Mouse (Mus musculus) embryonic facial prominence, embryonic 10.5 days (tissue): ENCODE results near the gene Dnajc24. TPM values are rescaled to one million over a fixed set of nuclear protein-coding genes. Genes with fewer than 3 reads are reported as not detected.

ENCODE experiments used
- DNase-seq: peaks from one replicate; pipeline ENCODE4 v3.0.0-alpha.2; 2017; ENCODE audit warnings: low spot score
- H3K27ac ChIP-seq: fragments of 300-500 bp; sonication (generic); replicated peaks from 2 replicates; pipeline ENCODE4 v1.5.1; 2016; ENCODE audit warnings: mild to moderate bottlenecking
- H3K27me3 ChIP-seq: fragments of 300-500 bp; sonication (generic); replicated peaks from 2 replicates; pipeline ENCODE4 v1.6.1; 2016; ENCODE audit warnings: low read depth, mild to moderate bottlenecking; ENCODE audit not compliant: poor library complexity, severe bottlenecking
- H3K36me3 ChIP-seq: fragments of 300-500 bp; sonication (generic); replicated peaks from 2 replicates; pipeline ENCODE4 v1.6.1; 2016; ENCODE audit warnings: mild to moderate bottlenecking, moderate library complexity
- H3K4me1 ChIP-seq: fragments of 300-500 bp; sonication (generic); 2 replicates; pipeline ENCODE4 v1.6.1; 2016
- H3K4me3 ChIP-seq: fragments of 300-500 bp; sonication (generic); 2 replicates; pipeline ENCODE4 v1.5.1; 2016; ENCODE audit warnings: mild to moderate bottlenecking, moderate library complexity
- H3K9me3 ChIP-seq: fragments of 300-500 bp; sonication (generic); 2 replicates; pipeline ENCODE4 v1.6.1; 2016; ENCODE audit warnings: mild to moderate bottlenecking
- WGBS: fragments of 180-500 bp; shearing (Covaris S2); methylation state at CpG from one replicate; pipeline ENCODE4 v1.1.7; 2016; 5-methylcytosine and 5-hydroxymethylcytosine counted together
- microRNA-seq: library from miRNA; unstranded; fragments of <30 nt; microRNA quantifications from one replicate; pipeline ENCODE4, GENCODE M21; 2017
- polyA plus RNA-seq: library from polyadenylated mRNA; unstranded; fragments of >200 nt; fragmentation: Nextera tagmentation; extraction: Ambion mirVana; gene quantifications from 2 replicates; pipeline ENCODE4 v1.2.1, GENCODE M21; 2016

The Dnajc24 gene
- polyA plus RNA-seq, 1 experiment from 2014 or later: 42.7 TPM

- peaks cover 5% of the 10 kb centered on the region for H3K36me3 ChIP-seq
- H3K4me1 ChIP-seq: no peaks in the 10 kb centered on the region
- DNase-seq: no peak
- no peak overlapping the region for H3K4me3 ChIP-seq
- no peaks in the 10 kb centered on the region for H3K27me3 ChIP-seq
- no peak overlapping the region for H3K27ac ChIP-seq
- H3K9me3 ChIP-seq: no peaks in the 10 kb centered on the region
- WGBS: 91% methylated on average over 4 of the region's 4 CpGs
Observed at GRCm38 (mm10) chr2:105953862-105954261, 49.5 kb downstream of the Dnajc24 start.

GRCm38 (mm10) chr2:105951350-105951940 lies 51.9 kb downstream of the Dnajc24 start:
- Histone ChIP-seq H3K27me3 (no peaks in the 10 kb centered on the region), H3K27ac (no peak overlapping the region), H3K4me1 (no peaks in the 10 kb centered on the region), H3K9me3 (no peaks in the 10 kb centered on the region), H3K4me3 (no peak overlapping the region), H3K36me3 (peaks cover 7% of the 10 kb centered on the region; the same call in 1 of the 2 replicates)
- no peak for DNase-seq
- WGBS: 94% methylated on average over 1 of the region's 1 CpGs

GRCm38 (mm10) chr2:105950131-105950530 lies 53.2 kb downstream of the Dnajc24 start:
- Histone ChIP-seq H3K27me3 (no peaks in the 10 kb centered on the region), H3K4me3 (no peak overlapping the region), H3K9me3 (no peaks in the 10 kb centered on the region), H3K4me1 (no peaks in the 10 kb centered on the region), H3K36me3 (peaks cover 7% of the 10 kb centered on the region; the same call in 1 of the 2 replicates), H3K27ac (no peak overlapping the region)
- no peak for DNase-seq
- 95% methylated on average over 2 of the region's 2 CpGs for WGBS

- no peaks in the 10 kb centered on the region for H3K9me3 ChIP-seq
- no peak for DNase-seq
- H3K4me3 ChIP-seq: no peak overlapping the region
- no peaks in the 10 kb centered on the region for H3K4me1 ChIP-seq
- H3K36me3 ChIP-seq: peaks cover 3% of the 10 kb centered on the region; the same call in 1 of the 2 replicates
- no peaks in the 10 kb centered on the region for H3K27me3 ChIP-seq
- 76% methylated on average over 5 of the region's 5 CpGs for WGBS
- no peak overlapping the region for H3K27ac ChIP-seq
Observed at GRCm38 (mm10) chr2:105917623-105918346, 85.6 kb downstream of the Dnajc24 start.

Small RNA genes lying within 50 kb of the gene (microRNA-seq; reads per million reads assigned to microRNA genes)
- gene Gm22002: not detected

Other genes starting within 250 kb of the Dnajc24 start
- 52.6 and 61.8 TPM in 2 replicates for gene Elp4, start 99.0 kb downstream of the Dnajc24 start, polyA plus RNA-seq
- gene Immp1l, start 98.9 kb downstream of the Dnajc24 start, polyA plus RNA-seq: 124 and 133 TPM in 2 replicates